Mouse (Mus musculus) right cerebral cortex, postnatal 36 days (tissue): ENCODE data around the gene Slc35a1.

ENCODE experiments used
- DNase-seq, 2 experiments: peaks; one replicate each; pipeline ENCODE4 v3.0.0; 2022; ENCODE audit warnings: low spot score in 2 of 2, mixed read lengths in 1 of 2

The Slc35a1 gene

GRCm38 (mm10) chr4:34653179-34653578, 34.1 kb downstream of the Slc35a1 start:
- DNase-seq: no peak

- no peak for DNase-seq
Observed at GRCm38 (mm10) chr4:34644779-34645178, 42.5 kb downstream of the Slc35a1 start.

- DNase-seq: no peak
Observed at GRCm38 (mm10) chr4:34640731-34641130, 46.5 kb downstream of the Slc35a1 start.

GRCm38 (mm10) chr4:34639745-34640364, 47.4 kb downstream of the Slc35a1 start:
- no peak for DNase-seq

- DNase-seq: no peak
Observed at GRCm38 (mm10) chr4:34637851-34638250, 49.4 kb downstream of the Slc35a1 start.

GRCm38 (mm10) chr4:34637386-34637785, 49.9 kb downstream of the Slc35a1 start:
- DNase-seq: no peak

- DNase-seq: no peak
Observed at GRCm38 (mm10) chr4:34636036-34636435, 51.2 kb downstream of the Slc35a1 start.

GRCm38 (mm10) chr4:34634129-34634528, 53.1 kb downstream of the Slc35a1 start:
- DNase-seq: no peak

- DNase-seq: no peak
Observed at GRCm38 (mm10) chr4:34629956-34630355, 57.3 kb downstream of the Slc35a1 start.

- DNase-seq: no peak
Observed at GRCm38 (mm10) chr4:34626401-34626800, 60.8 kb downstream of the Slc35a1 start.

GRCm38 (mm10) chr4:34625556-34625955, 61.7 kb downstream of the Slc35a1 start:
- DNase-seq: no peak

GRCm38 (mm10) chr4:34616146-34616545, 71.1 kb downstream of the Slc35a1 start:
- DNase-seq: no peak

- no peak for DNase-seq
Observed at GRCm38 (mm10) chr4:34615303-34615702, 71.9 kb downstream of the Slc35a1 start.

- peak; percentile 89 to 90 for DNase-seq
Observed at GRCm38 (mm10) chr4:34614630-34615094, 72.6 kb downstream of the Slc35a1 start, which contains the start of the genes Orc3 and Rars2. Gene Orc3, minus strand, starts transcription at chr4:34614944. Gene Rars2, plus strand, starts transcription at chr4:34614957.

GRCm38 (mm10) chr4:34613571-34614145, 73.6 kb downstream of the Slc35a1 start:
- DNase-seq: no peak
